Mouse (Mus musculus) hindbrain, postnatal 0 days (tissue): ENCODE results near the gene Fibp. TPM values are rescaled to one million over a fixed set of nuclear protein-coding genes. Genes with fewer than 3 reads are reported as not detected.
"Not testable (repeated sequence)": the region's sequence is repeated elsewhere in the genome, so short reads cannot be mapped to it uniquely, and the experiment has no call there.

Source experiments
- ATAC-seq: fragments of 200-750 bp; cut with Nextera tagmentation; 2 replicates; pipeline ENCODE4 v1.8.0; 2017; ENCODE audit warnings: mild to moderate bottlenecking, moderate TSS enrichment, moderate library complexity
- DNase-seq: peaks from one replicate; pipeline ENCODE4 v3.0.0-alpha.2; 2015; ENCODE audit warnings: low spot score
- H3K27ac ChIP-seq: fragments of 300-500 bp; sonication (generic); 2 replicates; pipeline ENCODE4 v1.5.1; 2014; ENCODE audit warnings: mild to moderate bottlenecking
- H3K27me3 ChIP-seq: fragments of 300-500 bp; sonication (generic); 2 replicates; pipeline ENCODE4 v1.6.1; 2014; ENCODE audit warnings: low read length, mixed read lengths; ENCODE audit not compliant: insufficient read depth
- H3K36me3 ChIP-seq: fragments of 300-500 bp; sonication (generic); 2 replicates; pipeline ENCODE4 v1.6.1; 2014; ENCODE audit warnings: low read length, mixed read lengths; ENCODE audit not compliant: insufficient read depth
- H3K4me1 ChIP-seq: fragments of 300-500 bp; sonication (generic); 2 replicates; pipeline ENCODE4 v1.6.1; 2014; ENCODE audit warnings: antibody characterized with exemption, low read length, mixed read lengths; ENCODE audit not compliant: insufficient read depth
- H3K4me2 ChIP-seq: fragments of 300-500 bp; sonication (generic); 2 replicates; pipeline ENCODE4 v1.6.1; 2014; ENCODE audit warnings: low read depth, mild to moderate bottlenecking, low read length, moderate library complexity, mixed read lengths
- H3K4me3 ChIP-seq: fragments of 300-500 bp; sonication (generic); 2 replicates; pipeline ENCODE4 v1.5.1; 2014; ENCODE audit warnings: low read length
- H3K9ac ChIP-seq: fragments of 300-500 bp; sonication (generic); replicated peaks from 2 replicates; pipeline ENCODE4 v1.6.1; 2014; ENCODE audit warnings: mild to moderate bottlenecking, low read length, moderate library complexity, mixed read lengths
- H3K9me3 ChIP-seq: fragments of 300-500 bp; sonication (generic); 2 replicates; pipeline ENCODE4 v1.6.1; 2016; ENCODE audit warnings: low read length, mixed read lengths
- CTCF ChIP-seq: IDR thresholded peaks from 2 replicates; pipeline ENCODE4 v1.5.1; 2016; ENCODE audit warnings: antibody characterized with exemption, control low read depth, low read depth
- WGBS: fragments of 180-500 bp; shearing (Covaris S2); extraction: QIAGEN DNeasy Blood & Tissue Kit; methylation state at CpG from one replicate; pipeline ENCODE4 v1.1.7; 2014; 5-methylcytosine and 5-hydroxymethylcytosine counted together
- polyA plus RNA-seq: library from polyadenylated mRNA; unstranded; fragments of >200 nt; fragmentation: Nextera tagmentation; extraction: Ambion mirVana; gene quantifications from 2 replicates; pipeline ENCODE4 v1.2.1, GENCODE M21; 2015
- total RNA-seq: library from RNA; depleted of rRNA; stranded (reverse); fragments of >200 nt; gene quantifications from 2 replicates; pipeline ENCODE4 v1.2.3, GENCODE M21; 2014

Fibp gene
- total and polyA plus RNA-seq, 2 experiments from 2014 or later = 103 to 172 TPM

DNA sequence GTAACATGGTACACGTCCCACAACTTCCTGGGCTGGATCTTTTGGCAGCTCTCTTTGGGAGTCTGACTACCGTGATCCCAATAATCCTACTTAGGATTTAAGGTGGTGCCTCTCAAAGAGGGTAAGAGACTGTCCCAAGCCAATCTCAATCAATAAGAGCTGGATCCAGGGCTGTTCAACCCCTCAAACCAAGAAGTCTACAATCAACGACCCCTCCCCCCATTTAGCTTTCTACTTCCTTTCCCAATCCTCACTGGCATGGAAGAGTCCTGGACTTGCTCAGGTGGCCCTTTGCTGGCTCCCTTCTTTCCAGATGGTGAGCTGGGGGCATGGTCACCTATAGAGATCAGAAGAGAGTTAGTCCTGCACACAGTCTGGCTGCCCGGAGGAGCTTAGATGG is 26.4 kb downstream of the Fibp start:
- no peaks in the 10 kb centered on the region for H3K9me3 ChIP-seq
- DNase-seq = no peak
- H3K27ac ChIP-seq = peak overlapping the region; percentile 99; the same call in 1 of the 2 replicates
- WGBS = 86% methylated on average over 4 of the region's 4 CpGs
- peak overlapping the region; percentile 70; the same call in 1 of the 2 replicates for H3K4me2 ChIP-seq
- ATAC-seq = no peak
- peaks cover 4% of the 10 kb centered on the region for H3K4me1 ChIP-seq
- H3K36me3 ChIP-seq = peaks cover 31% of the 10 kb centered on the region
- H3K9ac ChIP-seq = peak overlapping the region; percentile 53; the same call in 1 of the 2 replicates
- no peak for TF ChIP-seq CTCF
- H3K27me3 ChIP-seq = no peaks in the 10 kb centered on the region
- no peak overlapping the region for H3K4me3 ChIP-seq

- Histone ChIP-seq H3K36me3 (peaks cover 27% of the 10 kb centered on the region), H3K9me3 (no peaks in the 10 kb centered on the region), H3K27ac (peak within 1 kb of the TSS; percentile 99), H3K4me3 (peak within 1 kb of the TSS; percentile 50), H3K4me1 (peaks cover 8% of the 10 kb centered on the region), H3K4me2 (peak within 1 kb of the TSS; percentile 70), H3K27me3 (no peaks in the 10 kb centered on the region), H3K9ac (peak within 1 kb of the TSS; percentile 53)
- DNase-seq = peak; percentile 96
- peak; percentile 90 for TF ChIP-seq CTCF
- peak; percentile 74 for ATAC-seq
- 1% methylated on average over 39 of the region's 39 CpGs for WGBS
These were observed 27.5 kb downstream of the Fibp start, which contains the start of gene Mus81 for GRCm38 (mm10) chr19:5487768-5488550. Gene Mus81, minus strand, starts transcription at chr19:5488402.

DNA sequence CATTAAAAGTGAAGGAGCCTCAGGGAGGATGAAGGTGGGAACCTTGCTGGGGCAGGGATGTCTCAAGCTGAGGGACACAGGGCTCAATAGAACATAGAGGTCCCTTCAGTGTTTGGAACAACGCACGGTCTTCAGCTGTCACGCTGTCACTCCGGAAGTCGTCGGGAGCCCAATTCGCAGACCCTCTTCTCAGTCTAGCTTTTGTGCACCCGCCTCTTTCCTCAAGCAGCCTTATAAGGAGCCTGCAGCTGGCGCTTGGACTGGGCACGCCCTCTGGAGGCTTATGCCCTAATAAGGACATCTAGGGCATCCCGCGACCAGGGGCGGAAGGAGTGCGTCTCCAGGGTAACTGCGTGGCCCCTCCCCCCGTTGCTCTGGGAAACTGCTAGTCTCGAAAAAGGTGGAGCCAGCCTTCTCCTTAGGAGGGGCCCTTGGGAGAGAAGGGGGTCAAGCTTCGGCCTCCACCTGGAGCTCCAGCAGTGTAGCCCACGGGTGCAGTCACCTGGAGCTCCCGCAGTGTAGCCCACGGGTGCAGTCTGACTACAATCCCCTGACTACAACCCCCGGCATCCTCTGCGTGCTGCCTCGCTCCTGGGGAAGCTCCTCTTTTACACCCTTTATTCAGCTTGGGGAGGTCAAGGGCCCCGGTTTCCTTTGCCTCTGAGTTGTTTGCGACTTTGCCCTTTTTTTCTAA is 28.6 kb downstream of the Fibp start:
- Histone ChIP-seq H3K9me3 (no peaks in the 10 kb centered on the region), H3K27me3 (no peaks in the 10 kb centered on the region), H3K9ac (peak overlapping the region; percentile 53), H3K27ac (peak overlapping the region; percentile 99), H3K36me3 (peaks cover 31% of the 10 kb centered on the region), H3K4me2 (peak overlapping the region; percentile 70), H3K4me1 (peaks cover 8% of the 10 kb centered on the region), H3K4me3 (peak overlapping the region; percentile 50)
- peak; percentile 96 for DNase-seq
- ATAC-seq = peak; percentile 84
- WGBS = under 1% methylated on average over 26 of the region's 26 CpGs
- peak; percentile 32; the same call in 1 of the 2 replicates for TF ChIP-seq CTCF

- Histone ChIP-seq H3K36me3 (peaks cover 32% of the 10 kb centered on the region), H3K27ac (peak overlapping the region; percentile 99), H3K4me3 (peak overlapping the region; percentile 94), H3K4me2 (peak overlapping the region; percentile 70)
- not testable (repeated sequence) for H3K9ac ChIP-seq, H3K27me3 ChIP-seq, H3K9me3 ChIP-seq, H3K4me1 ChIP-seq, ATAC-seq
- peak; percentile 8 for DNase-seq
- WGBS = 50% methylated on average over 10 of the region's 10 CpGs
These were observed 29.3 kb downstream of the Fibp start for GRCm38 (mm10) chr19:5489721-5490120.

GRCm38 (mm10) chr19:5490313-5490897 is 30.0 kb downstream of the Fibp start, which contains the start of gene Cfl1:
Gene Cfl1, plus strand, starts transcription at chr19:5490455.
- peak within 1 kb of the TSS; percentile 94 for H3K4me3 ChIP-seq
- H3K27ac ChIP-seq = peak within 1 kb of the TSS; percentile 99
- H3K36me3 ChIP-seq = peaks cover 29% of the 10 kb centered on the region
- no peaks in the 10 kb centered on the region for H3K9me3 ChIP-seq
- peaks cover 8% of the 10 kb centered on the region for H3K4me1 ChIP-seq
- TF ChIP-seq CTCF = no peak
- whole genome bisulfite sequencing = under 1% methylated on average over 51 of the region's 62 CpGs
- DNase-seq (peak; percentile 97), ATAC-seq (peak; percentile 79)
- no peaks in the 10 kb centered on the region for H3K27me3 ChIP-seq
- H3K9ac ChIP-seq = peak within 1 kb of the TSS; percentile 96
- H3K4me2 ChIP-seq = peak within 1 kb of the TSS; percentile 70

GRCm38 (mm10) chr19:5490898-5491708 is 30.7 kb downstream of the Fibp start:
- Histone ChIP-seq H3K27ac (peak overlapping the region; percentile 99), H3K36me3 (peaks cover 31% of the 10 kb centered on the region), H3K4me3 (peak overlapping the region; percentile 94), H3K9me3 (no peaks in the 10 kb centered on the region), H3K9ac (peak overlapping the region; percentile 96), H3K4me2 (peak overlapping the region; percentile 70), H3K4me1 (peaks cover 8% of the 10 kb centered on the region), H3K27me3 (no peaks in the 10 kb centered on the region)
- peak; percentile 87 for DNase-seq
- WGBS = under 1% methylated on average over 53 of the region's 59 CpGs
- no peak for TF ChIP-seq CTCF
- ATAC-seq = peak; percentile 14
